Mouse (Mus musculus) central nervous system, embryonic 14 days (tissue): Measurements from ENCODE around the gene Sec14l1. TPM values are rescaled to one million over a fixed set of nuclear protein-coding genes. Genes with fewer than 3 reads are reported as not detected.

ENCODE experiments used
- polyA plus RNA-seq: library from polyadenylated mRNA; depleted of rRNA; stranded (reverse); fragments of >200 nt; gene quantifications from 2 replicates; pipeline ENCODE4 v1.2.3, GENCODE M21; 2012; rRNA removed

The Sec14l1 gene
- polyA plus RNA-seq, result 72.3 and 73.4 TPM in 2 replicates

GRCm38 (mm10) chr11:117114592-117115345 lies at the start of gene Sec14l1:
Gene Sec14l1, plus strand, starts transcription at chr11:117115168.

GRCm38 (mm10) chr11:117199282-117200175 lies 84.6 kb downstream of the Sec14l1 start, which contains the start of gene Sept9:
Gene Sept9, plus strand, starts transcription at chr11:117199661.

Other genes with a start within 250 kb of the Sec14l1 start
- 63.5 and 77.1 TPM in 2 replicates for gene Mgat5b, start 196.3 kb upstream of the Sec14l1 start, polyA plus RNA-seq
- gene Sept9, start 84.5 kb downstream of the Sec14l1 start, polyA plus RNA-seq, result 54.0 and 64.3 TPM in 2 replicates